Mouse (Mus musculus) spleen, adult 12 weeks (tissue): ENCODE data around the gene Tmem43.

Experiments
- DNase-seq: peaks from one replicate; pipeline ENCODE4 v3.0.0; 2022; ENCODE audit warnings: low spot score

Gene Tmem43

DNA sequence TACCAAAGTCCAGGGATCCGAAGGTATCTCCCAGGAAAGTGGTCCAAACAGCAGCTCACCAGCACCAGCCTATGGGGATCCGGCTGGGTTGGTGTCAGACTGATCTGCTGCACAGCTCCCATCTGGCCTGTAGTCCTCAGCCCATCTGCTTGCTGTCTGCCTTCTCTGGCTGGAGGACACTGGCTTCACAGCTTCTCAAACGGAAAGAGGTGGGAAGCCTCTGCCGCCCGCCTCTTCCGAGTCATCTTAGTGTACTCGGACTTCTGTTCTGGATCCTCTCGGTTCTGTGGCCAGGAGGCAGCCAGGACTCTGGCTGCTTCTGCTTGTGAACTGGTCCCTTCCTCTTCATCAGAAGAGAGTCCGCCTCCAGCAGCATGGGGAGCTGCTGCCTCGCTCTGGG is 16.4 kb downstream of the Tmem43 start:
- no peak for DNase-seq

DNA sequence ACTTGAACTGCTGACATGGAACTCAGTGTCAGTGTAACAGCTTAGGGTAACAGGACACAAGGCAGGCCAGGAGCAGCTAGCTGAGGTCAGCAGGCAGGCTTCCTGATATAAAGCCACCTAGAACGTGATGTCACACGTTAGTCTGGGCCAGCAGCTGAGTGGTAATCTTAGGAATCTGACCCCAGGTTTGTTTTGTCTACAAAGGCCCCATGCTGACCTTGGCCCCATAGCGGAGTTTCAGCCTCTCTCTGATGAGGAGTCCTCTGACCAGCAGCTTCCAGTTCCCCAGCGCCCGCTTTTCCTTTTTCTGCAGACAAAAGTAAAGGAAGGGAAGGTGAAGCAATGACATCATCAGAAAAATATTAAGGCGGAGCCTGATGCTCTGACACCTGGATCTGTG is 17.5 kb downstream of the Tmem43 start:
- DNase-seq: no peak

GRCm38 (mm10) chr6:91493053-91493452 is 19.6 kb downstream of the Tmem43 start:
- no peak for DNase-seq

DNA sequence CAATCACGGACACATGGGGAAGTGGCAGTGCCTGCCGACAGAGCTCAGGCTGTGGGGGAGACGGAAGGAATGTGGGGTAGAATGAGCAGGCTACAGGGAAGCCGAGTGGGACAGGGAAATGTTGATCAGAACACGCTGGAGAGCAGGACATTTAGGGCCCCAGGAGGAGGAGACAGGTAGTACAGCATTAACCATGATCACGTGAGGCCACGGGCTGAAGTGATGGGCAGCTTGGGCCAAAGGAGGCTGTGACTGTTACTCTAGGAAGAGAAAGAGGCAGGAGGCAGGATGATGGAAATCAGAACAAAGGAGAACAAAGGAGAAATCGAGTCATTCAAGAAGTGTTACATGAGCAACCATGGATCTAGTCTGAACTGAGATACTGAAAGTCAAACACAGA is 21.0 kb downstream of the Tmem43 start:
- no peak for DNase-seq

GRCm38 (mm10) chr6:91503302-91503701 is 29.8 kb downstream of the Tmem43 start:
- DNase-seq: no peak

- no peak for DNase-seq
Observed at GRCm38 (mm10) chr6:91506036-91506435, 32.5 kb downstream of the Tmem43 start.

GRCm38 (mm10) chr6:91508041-91508440 is 34.5 kb downstream of the Tmem43 start:
- DNase-seq: no peak

DNA sequence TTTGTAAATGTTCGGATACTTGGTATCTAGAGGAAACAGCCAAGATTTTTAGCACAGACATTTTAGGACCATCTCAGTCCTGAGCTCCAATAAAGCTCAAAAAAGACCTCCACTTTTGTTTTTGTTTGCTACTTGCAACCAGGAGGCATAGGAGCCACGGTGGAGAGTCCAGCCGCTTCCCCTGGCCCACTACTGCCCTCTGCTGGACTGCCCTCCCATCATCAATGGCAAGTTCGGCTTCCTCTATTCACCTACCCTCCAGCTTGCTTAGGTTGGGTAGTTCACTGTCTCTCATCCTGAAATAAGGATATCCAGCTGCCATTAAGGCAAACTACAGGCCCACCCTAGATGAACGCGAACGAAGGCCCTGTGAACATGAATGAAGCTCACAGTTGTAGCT is 35.8 kb downstream of the Tmem43 start:
- peak; percentile 32 for DNase-seq

DNA sequence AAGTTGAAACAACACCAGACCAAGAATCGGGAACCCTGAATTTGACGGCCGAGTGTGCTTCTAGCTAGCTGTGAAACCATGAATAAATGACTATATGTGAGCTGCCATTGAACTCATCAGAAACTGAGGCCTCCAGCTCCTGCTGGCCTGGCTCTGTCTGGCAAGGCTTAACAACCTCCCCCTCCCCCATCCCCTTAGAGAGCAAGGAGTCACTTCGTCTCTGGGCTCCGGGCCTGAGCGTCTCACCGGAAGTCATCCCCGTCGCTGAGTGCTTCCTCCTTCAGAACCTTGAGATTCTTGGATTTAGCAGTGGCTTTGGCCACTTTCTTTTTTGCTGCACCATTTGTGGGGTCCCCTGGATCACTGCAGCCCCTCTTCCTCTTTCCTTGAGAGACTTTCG is 36.7 kb downstream of the Tmem43 start:
- no peak for DNase-seq

DNA sequence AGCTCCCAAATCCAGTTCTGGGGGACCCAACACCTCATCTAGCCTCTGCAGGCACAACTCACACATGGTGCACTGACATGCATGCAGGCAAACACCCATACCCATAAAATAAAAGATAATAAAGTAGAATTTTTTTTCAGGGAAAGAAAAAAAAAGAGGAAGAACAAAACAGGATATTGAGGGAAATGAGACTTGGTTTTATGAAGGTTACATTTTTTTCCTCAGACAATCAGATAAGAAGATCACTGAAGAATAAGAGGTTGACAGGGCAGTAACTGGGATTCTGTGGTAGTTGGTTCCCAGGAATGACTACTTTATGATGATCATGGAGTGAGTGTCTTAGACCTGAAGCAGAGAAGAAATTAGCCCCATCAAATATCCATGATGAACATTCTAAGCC is 40.6 kb downstream of the Tmem43 start:
- DNase-seq: no peak

- no peak for DNase-seq
Observed at GRCm38 (mm10) chr6:91514737-91515362, 41.3 kb downstream of the Tmem43 start.

- DNase-seq: peak; percentile 98
Observed at GRCm38 (mm10) chr6:91515545-91516449, 42.3 kb downstream of the Tmem43 start, which contains the start of the genes Xpc and Lsm3. Gene Xpc, minus strand, starts transcription at chr6:91515888. Gene Lsm3, plus strand, starts transcription at chr6:91515928.

DNA sequence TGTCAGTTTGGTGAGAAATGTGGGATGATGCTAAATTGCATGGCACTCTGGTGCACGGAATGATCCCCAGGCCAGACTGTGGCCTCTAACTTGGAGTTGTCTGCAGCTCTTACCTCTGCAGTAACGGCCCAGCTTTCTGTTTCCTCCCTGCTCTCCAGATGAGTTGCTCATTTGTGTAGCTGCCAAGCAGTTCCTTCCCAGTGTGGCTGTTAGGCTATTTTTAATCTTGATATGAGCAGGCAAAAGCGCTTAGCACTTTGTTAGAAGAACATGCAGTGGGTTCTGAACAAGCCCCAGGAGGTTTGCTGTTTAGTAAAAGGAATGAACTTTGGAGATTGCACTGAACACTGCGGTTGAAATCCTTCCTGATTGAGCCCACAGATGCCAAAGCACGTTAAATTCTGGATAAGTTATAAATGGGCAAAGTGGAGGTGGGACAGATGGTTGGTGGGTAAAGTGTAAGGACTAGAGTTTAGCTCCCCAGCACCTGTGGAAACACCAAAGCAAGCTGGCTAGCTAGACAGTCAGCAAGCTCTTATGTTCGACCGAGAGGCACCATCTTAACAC is 45.0 kb downstream of the Tmem43 start:
- no peak for DNase-seq

- DNase-seq: no peak
Observed at GRCm38 (mm10) chr6:91522816-91523215, 49.3 kb downstream of the Tmem43 start.

GRCm38 (mm10) chr6:91525544-91525943 is 52.0 kb downstream of the Tmem43 start:
- DNase-seq: no peak

DNA sequence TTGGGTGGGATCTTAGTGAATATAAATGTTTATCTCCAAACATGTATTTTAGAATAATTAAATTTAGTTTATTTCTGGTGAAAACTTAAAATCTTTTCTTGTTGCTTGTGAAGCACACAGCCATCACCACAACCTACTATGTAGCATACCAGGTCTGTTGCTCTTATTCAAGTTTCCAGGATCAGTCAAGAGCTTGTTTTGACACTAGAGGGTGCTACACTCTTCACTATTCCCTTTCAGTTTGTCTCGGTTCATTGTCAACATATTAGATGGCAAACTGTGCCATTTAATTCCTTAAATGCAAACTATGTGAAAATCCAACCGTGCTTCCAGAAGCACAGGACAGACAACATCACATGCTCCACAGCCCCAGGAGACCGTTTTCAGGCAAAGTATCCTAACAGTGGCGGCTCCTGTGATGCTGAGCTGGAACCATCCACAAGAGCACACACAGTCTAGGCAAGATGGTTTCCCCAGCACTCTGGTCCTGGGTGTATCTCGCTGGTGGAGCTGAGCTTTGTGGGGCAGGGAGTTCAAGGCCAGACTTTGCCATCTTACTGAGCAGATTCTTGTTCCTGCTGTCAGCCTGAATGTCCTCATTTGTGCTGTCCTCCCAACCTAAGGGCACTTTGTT is 53.8 kb downstream of the Tmem43 start:
- no peak for DNase-seq

DNA sequence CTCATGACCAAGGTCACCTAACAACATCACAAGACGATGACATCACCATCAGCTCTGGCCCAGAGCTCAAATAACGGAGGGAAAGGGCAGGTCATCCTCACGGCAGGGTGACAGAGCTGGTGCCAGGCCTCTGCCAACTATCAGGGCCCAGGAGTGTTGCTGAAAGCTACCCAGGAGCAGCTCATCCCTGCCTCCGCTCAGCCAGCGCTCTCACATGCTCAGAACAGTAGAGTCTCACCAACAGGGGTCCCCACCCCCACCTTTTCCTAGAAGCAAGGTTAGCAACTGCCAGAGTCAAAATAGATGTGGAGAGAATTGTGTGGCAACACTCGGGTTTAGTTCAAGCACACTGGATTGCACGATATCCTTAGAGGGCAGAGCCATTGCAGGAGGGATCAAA is 54.8 kb downstream of the Tmem43 start:
- DNase-seq: no peak

- DNase-seq: no peak
Observed at GRCm38 (mm10) chr6:91530673-91531072, 57.2 kb downstream of the Tmem43 start.

- no peak for DNase-seq
Observed at GRCm38 (mm10) chr6:91531276-91531675, 57.8 kb downstream of the Tmem43 start.

DNA sequence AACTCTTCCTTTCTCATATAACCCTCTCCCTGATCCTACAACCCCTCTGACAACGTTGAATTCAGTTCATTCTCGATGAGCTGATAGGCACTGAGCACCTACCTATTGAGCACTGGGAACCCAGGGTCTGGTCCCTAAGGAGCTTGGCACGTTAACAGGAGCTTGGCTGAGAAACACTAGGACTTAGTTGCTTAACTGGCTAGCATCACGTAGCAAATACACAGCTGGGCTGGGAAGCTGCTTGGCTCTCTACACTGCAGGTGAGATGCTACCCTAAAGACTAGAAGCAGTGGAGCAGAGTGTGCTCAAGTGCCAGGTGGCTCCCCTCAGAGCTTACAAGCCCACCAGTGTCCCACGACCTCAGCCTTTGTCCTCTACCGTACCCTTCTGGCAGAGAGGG is 59.2 kb downstream of the Tmem43 start:
- no peak for DNase-seq

DNA sequence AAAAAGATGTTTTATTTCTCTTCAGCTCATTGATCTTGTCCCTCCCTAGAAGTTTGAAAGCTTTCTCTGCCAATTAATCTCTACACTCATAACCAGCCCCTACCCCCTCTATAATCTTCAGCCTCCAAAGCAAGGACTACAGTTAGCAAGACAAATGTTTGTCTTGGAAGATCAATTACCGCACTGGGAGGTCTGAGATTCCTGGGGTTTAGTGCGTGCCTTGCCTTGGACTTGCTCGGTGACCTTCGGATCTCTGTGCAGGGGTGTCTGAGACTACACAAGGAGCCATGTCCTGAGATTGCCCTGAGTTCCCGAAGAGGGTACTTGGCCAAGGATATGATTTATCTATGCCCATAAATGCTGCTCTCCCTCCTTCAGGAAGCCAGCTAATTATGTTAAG is 59.9 kb downstream of the Tmem43 start:
- DNase-seq: no peak

DNA sequence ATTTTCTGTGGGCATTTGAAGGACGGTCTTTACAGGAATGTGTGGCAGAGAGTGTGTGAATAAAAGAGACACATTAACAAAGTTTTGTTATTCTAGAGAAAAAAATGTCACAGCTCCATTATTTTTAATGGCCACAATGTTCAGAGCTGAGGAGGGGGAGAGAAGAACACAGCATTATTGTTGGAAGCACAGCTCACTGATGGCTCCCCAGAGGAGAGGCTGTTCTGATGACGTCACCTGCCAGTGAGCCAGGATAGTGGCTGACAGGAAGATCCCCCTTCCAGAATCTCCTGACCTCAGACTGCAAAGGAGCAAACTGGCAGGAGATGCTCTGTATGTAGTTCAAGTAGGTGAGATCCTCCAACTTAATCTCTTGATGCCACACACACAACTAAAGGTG is 60.3 kb downstream of the Tmem43 start:
- no peak for DNase-seq

GRCm38 (mm10) chr6:91534268-91534667 is 60.8 kb downstream of the Tmem43 start:
- no peak for DNase-seq
